Mouse (Mus musculus): ENCODE data around the gene Akap14. TPM values are rescaled to one million over a fixed set of nuclear protein-coding genes. Genes with fewer than 3 reads are reported as not detected.

Akap14 gene
- total RNA-seq, 1 experiment: not detected

DNA sequence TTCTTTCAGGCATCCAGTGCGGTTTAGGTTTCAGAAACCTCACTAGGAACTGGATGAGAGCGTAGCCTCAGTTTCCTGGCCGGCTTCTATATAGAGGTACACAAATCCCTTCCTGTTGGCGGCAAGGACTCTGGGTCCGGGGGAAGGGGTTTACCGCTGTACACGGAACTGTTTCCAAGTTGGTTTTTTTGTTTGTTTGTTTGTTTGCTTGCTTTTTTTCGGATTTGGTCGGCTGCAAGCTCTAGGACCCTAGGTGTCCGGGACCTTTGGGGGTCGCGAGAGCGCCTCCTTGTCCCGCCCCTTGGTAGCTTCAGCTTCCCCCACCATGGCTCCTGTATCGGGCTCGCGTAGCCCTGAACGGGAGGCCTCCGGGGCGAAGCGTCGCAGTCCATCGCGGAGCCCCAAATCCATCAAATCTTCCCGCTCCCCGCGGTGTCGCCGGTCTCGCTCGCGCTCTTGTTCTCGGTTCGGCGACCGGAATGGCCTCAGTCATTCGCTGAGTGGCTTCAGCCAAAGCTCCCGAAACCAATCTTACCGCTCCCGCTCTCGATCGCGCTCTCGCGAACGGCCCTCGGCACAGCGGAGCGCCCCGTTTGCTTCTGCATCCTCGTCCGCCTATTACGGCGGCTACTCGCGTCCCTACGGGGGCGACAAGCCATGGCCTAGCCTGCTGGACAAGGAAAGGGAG lies 41.8 kb downstream of the Akap14 start, which contains the start of gene Nkap:
Gene Nkap (plus strand): TSS at position 125 of the 688 bp plus-strand sequence.
- Histone ChIP-seq H3K27ac (ENCODE audit: insufficient read depth, low read depth, low read length, poor library complexity, severe bottlenecking) (0 out of 2 replicates have a peak within 1 kb of the TSS, but pooled peaks have one; percentile 40), H3K36me3 (ENCODE audit: control insufficient read depth, insufficient read depth, low read length, poor library complexity, severe bottlenecking) (no peaks in the 10 kb centered on the region), H3K9ac (ENCODE audit: insufficient read depth, low read depth, low read length, poor library complexity, severe bottlenecking) (peak within 1 kb of the TSS; percentile 96), H3K4me1 (ENCODE audit: control insufficient read depth in 2 of 2, insufficient read depth in 2 of 2, low read length in 2 of 2, poor library complexity in 1 of 2) (no peaks in the 10 kb centered on the region), H3K9me3 (ENCODE audit: control insufficient read depth, insufficient read depth, low read depth, low read length) (no peaks in the 10 kb centered on the region), H3K4me3 (ENCODE audit: insufficient read depth in 1 of 2, low read depth in 1 of 2, low read length in 2 of 2, poor library complexity in 1 of 2, severe bottlenecking in 1 of 2) (peak within 1 kb of the TSS; percentile 87 to 98)
- in situ Hi-C loops (cut with MboI; ENCODE audit: low sequenced_read_pairs in 2 of 2, unreplicated experiment in 2 of 2): no loop called here
- DNase-seq (ENCODE audit: low read depth, low spot score): peak; percentile 59
- TF ChIP-seq HCFC1 (IDR thresholded peaks at IDR 0.05; ENCODE audit: borderline replicate concordance, insufficient read depth, low read length) (peak; percentile 74), ZNF384 (IDR thresholded peaks at IDR 0.05; ENCODE audit: low read depth, low read length) (no peak)

DNA sequence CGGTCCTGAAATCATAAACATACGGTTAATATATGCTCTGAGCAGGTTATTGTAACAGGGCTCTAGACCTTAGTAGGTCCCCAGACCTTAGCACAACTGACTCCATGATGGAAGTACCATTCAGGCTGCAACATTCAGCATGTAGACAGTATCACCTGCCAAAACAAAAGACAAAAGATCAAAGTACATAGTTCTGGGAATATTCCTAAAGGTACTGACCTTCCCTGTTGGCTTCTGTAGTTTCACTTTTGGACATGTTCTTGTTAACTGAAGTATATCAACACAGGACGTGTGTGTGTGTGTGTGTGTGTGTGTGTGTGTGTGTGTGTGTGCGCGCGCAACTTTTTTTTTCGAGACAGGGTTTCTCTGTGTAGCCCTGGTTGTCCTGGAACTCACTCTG lies 43.1 kb downstream of the Akap14 start:
- H3K36me3 ChIP-seq (ENCODE audit: control insufficient read depth, insufficient read depth, low read length, poor library complexity, severe bottlenecking): no peaks in the 10 kb centered on the region
- no peaks in the 10 kb centered on the region for H3K4me1 ChIP-seq (ENCODE audit: control insufficient read depth in 2 of 2, insufficient read depth in 2 of 2, low read length in 2 of 2, poor library complexity in 1 of 2)
- no peaks in the 10 kb centered on the region for H3K9me3 ChIP-seq (ENCODE audit: control insufficient read depth, insufficient read depth, low read depth, low read length)
- H3K9ac ChIP-seq (ENCODE audit: insufficient read depth, low read depth, low read length, poor library complexity, severe bottlenecking): no peak overlapping the region
- H3K27ac ChIP-seq (ENCODE audit: insufficient read depth, low read depth, low read length, poor library complexity, severe bottlenecking): no peak overlapping the region
- H3K4me3 ChIP-seq (ENCODE audit: insufficient read depth in 1 of 2, low read depth in 1 of 2, low read length in 2 of 2, poor library complexity in 1 of 2, severe bottlenecking in 1 of 2): no peak overlapping the region
- TF ChIP-seq MAFK (IDR thresholded peaks at IDR 0.05; ENCODE audit: insufficient read depth, low read depth, low read length) (no peak), HCFC1 (IDR thresholded peaks at IDR 0.05; ENCODE audit: borderline replicate concordance, insufficient read depth, low read length) (no peak), CHD2 (IDR thresholded peaks at IDR 0.05; ENCODE audit: low read depth, low read length) (no peak), ZC3H11A (IDR thresholded peaks at IDR 0.05; ENCODE audit: borderline replicate concordance, low read depth, low read length) (no peak), ZNF384 (IDR thresholded peaks at IDR 0.05; ENCODE audit: low read depth, low read length) (no peak)
- no peak for DNase-seq (ENCODE audit: low read depth, low spot score)
- in situ Hi-C loops (cut with MboI; ENCODE audit: low sequenced_read_pairs in 2 of 2, unreplicated experiment in 2 of 2): no loop called here

DNA sequence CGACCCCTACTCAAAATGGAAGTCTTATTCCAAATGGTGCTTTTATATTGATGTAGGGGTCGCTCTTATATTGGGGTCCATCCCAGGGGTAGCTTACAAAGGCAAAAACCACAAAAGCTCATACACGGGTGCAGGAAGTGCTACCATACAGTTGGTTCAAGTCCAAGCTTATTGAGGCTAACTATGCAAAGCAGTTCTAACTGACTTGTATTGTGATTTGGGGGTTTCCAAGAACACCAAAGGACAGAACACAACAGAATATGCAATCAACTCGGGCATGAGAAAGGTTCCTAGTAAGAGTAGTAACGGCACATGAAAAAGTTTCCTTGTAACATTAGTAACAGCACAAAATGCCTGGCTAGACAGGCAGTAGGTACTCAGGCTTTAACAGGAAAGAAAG lies 48.4 kb downstream of the Akap14 start:
- no peaks in the 10 kb centered on the region for H3K36me3 ChIP-seq (ENCODE audit: control insufficient read depth, insufficient read depth, low read length, poor library complexity, severe bottlenecking)
- no peak for DNase-seq (ENCODE audit: low read depth, low spot score)
- H3K9ac ChIP-seq (ENCODE audit: insufficient read depth, low read depth, low read length, poor library complexity, severe bottlenecking): no peak overlapping the region
- H3K9me3 ChIP-seq (ENCODE audit: control insufficient read depth, insufficient read depth, low read depth, low read length): no peaks in the 10 kb centered on the region
- no peak overlapping the region for H3K27ac ChIP-seq (ENCODE audit: insufficient read depth, low read depth, low read length, poor library complexity, severe bottlenecking)
- no peak overlapping the region for H3K4me3 ChIP-seq (ENCODE audit: insufficient read depth in 1 of 2, low read depth in 1 of 2, low read length in 2 of 2, poor library complexity in 1 of 2, severe bottlenecking in 1 of 2)
- in situ Hi-C loops (cut with MboI; ENCODE audit: low sequenced_read_pairs in 2 of 2, unreplicated experiment in 2 of 2): no loop called here
- TF ChIP-seq MAFK (IDR thresholded peaks at IDR 0.05; ENCODE audit: insufficient read depth, low read depth, low read length) (no peak), ZNF384 (IDR thresholded peaks at IDR 0.05; ENCODE audit: low read depth, low read length) (no peak), HCFC1 (IDR thresholded peaks at IDR 0.05; ENCODE audit: borderline replicate concordance, insufficient read depth, low read length) (no peak), CHD2 (IDR thresholded peaks at IDR 0.05; ENCODE audit: low read depth, low read length) (no peak), ZC3H11A (IDR thresholded peaks at IDR 0.05; ENCODE audit: borderline replicate concordance, low read depth, low read length) (no peak)
- H3K4me1 ChIP-seq (ENCODE audit: control insufficient read depth in 2 of 2, insufficient read depth in 2 of 2, low read length in 2 of 2, poor library complexity in 1 of 2): no peaks in the 10 kb centered on the region

DNA sequence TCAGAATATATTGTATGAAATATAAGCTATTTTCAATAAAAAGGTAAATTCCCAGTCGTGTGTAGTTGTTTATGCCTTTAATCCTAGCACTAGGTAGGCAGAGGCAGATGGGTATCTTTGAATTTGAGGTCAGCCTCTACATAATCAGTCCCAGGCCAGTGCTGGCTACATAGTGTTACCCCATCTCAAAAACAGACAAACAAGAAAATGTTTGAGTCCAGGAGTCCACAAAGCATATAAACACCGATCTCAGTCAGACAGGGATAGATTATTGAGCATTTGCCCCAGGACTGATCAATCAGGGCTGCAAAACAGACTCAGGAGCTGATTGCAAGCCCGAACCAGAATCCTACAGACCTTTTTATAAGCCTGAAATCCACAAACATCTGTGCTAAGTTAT lies 49.1 kb downstream of the Akap14 start:
- Histone ChIP-seq H3K9ac (ENCODE audit: insufficient read depth, low read depth, low read length, poor library complexity, severe bottlenecking) (no peak overlapping the region), H3K4me1 (ENCODE audit: control insufficient read depth in 2 of 2, insufficient read depth in 2 of 2, low read length in 2 of 2, poor library complexity in 1 of 2) (no peaks in the 10 kb centered on the region), H3K4me3 (ENCODE audit: insufficient read depth in 1 of 2, low read depth in 1 of 2, low read length in 2 of 2, poor library complexity in 1 of 2, severe bottlenecking in 1 of 2) (no peak overlapping the region), H3K27ac (ENCODE audit: insufficient read depth, low read depth, low read length, poor library complexity, severe bottlenecking) (no peak overlapping the region), H3K36me3 (ENCODE audit: control insufficient read depth, insufficient read depth, low read length, poor library complexity, severe bottlenecking) (no peaks in the 10 kb centered on the region), H3K9me3 (ENCODE audit: control insufficient read depth, insufficient read depth, low read depth, low read length) (no peaks in the 10 kb centered on the region)
- TF ChIP-seq ZC3H11A (IDR thresholded peaks at IDR 0.05; ENCODE audit: borderline replicate concordance, low read depth, low read length) (no peak), ZNF384 (IDR thresholded peaks at IDR 0.05; ENCODE audit: low read depth, low read length) (no peak), CHD2 (IDR thresholded peaks at IDR 0.05; ENCODE audit: low read depth, low read length) (no peak), HCFC1 (IDR thresholded peaks at IDR 0.05; ENCODE audit: borderline replicate concordance, insufficient read depth, low read length) (no peak), MAFK (IDR thresholded peaks at IDR 0.05; ENCODE audit: insufficient read depth, low read depth, low read length) (no peak)
- in situ Hi-C loops (cut with MboI; ENCODE audit: low sequenced_read_pairs in 2 of 2, unreplicated experiment in 2 of 2): no loop called here
- DNase-seq (ENCODE audit: low read depth, low spot score): no peak

All from ES-E14 (cell line).